Mouse (Mus musculus) myocyte (in vitro differentiated cells): Measurements from ENCODE around the gene Exo5. TPM values are rescaled to one million over a fixed set of nuclear protein-coding genes. Genes with fewer than 3 reads are reported as not detected.

Experiments used
- H3K27me3 ChIP-seq: one replicate; pipeline ENCODE4 v1.6.1; 2011; ENCODE audit not compliant: control insufficient read depth, insufficient read depth, insufficient read length
- H3K36me3 ChIP-seq: one replicate; pipeline ENCODE4 v1.6.1; 2011; ENCODE audit not compliant: control insufficient read depth, insufficient read depth
- H3K4me2 ChIP-seq: one replicate; pipeline ENCODE4 v1.6.1; 2011; ENCODE audit warnings: low read depth, control low read depth
- H3K4me3 ChIP-seq: one replicate; pipeline ENCODE4 v1.5.1; 2011; ENCODE audit warnings: mild to moderate bottlenecking, control low read depth, moderate library complexity
- H3K79me2 ChIP-seq: one replicate; pipeline ENCODE4 v1.6.1; 2011; ENCODE audit not compliant: control insufficient read depth, insufficient read depth
- H3ac ChIP-seq: one replicate; pipeline ENCODE4 v1.6.1; 2011; ENCODE audit not compliant: control insufficient read depth, insufficient read length
- CEBPB ChIP-seq: IDR thresholded peaks from 2 replicates; pipeline ENCODE4 v1.6.1; 2011; ENCODE audit warnings: mild to moderate bottlenecking, moderate library complexity; ENCODE audit not compliant: poor library complexity, insufficient read depth, severe bottlenecking
- E2F4 ChIP-seq: IDR thresholded peaks from one replicate; pipeline ENCODE4 v1.6.1; 2011; ENCODE audit warnings: mild to moderate bottlenecking, control low read depth, moderate library complexity; ENCODE audit not compliant: insufficient read depth
- MAX ChIP-seq: IDR thresholded peaks from one replicate; pipeline ENCODE4 v1.6.1; 2011; ENCODE audit warnings: low read depth, mild to moderate bottlenecking, control low read depth
- MYOD1 ChIP-seq, 3 experiments: IDR thresholded peaks; one replicate each; pipeline ENCODE4 v1.6.1; 2011; ENCODE audit warnings: control low read depth in 2 of 3, low read depth in 2 of 3, mild to moderate bottlenecking in 2 of 3, moderate library complexity in 1 of 3; ENCODE audit not compliant: insufficient read length in 2 of 3, control insufficient read depth in 1 of 3
- MYOG ChIP-seq, 3 experiments: IDR thresholded peaks; one replicate each; pipeline ENCODE4 v1.6.1; 2011; ENCODE audit warnings: control low read depth in 2 of 3, low read depth in 2 of 3, mild to moderate bottlenecking in 2 of 3; ENCODE audit not compliant: insufficient read length in 2 of 3, control insufficient read depth in 1 of 3, insufficient read depth in 1 of 3
- POLR2A ChIP-seq: IDR thresholded peaks from one replicate; pipeline ENCODE4 v1.6.1; 2011; ENCODE audit warnings: low read depth, mild to moderate bottlenecking, control low read depth, moderate library complexity; ENCODE audit not compliant: insufficient read length
- POLR2AphosphoS2 ChIP-seq: IDR thresholded peaks from one replicate; pipeline ENCODE4 v1.6.1; 2011; ENCODE audit warnings: low read depth, control low read depth; ENCODE audit not compliant: insufficient read length
- REST ChIP-seq: IDR thresholded peaks from one replicate; pipeline ENCODE4 v1.6.1; 2011; ENCODE audit warnings: mild to moderate bottlenecking, control low read depth, moderate library complexity; ENCODE audit not compliant: insufficient read depth, insufficient read length
- SRF ChIP-seq: IDR thresholded peaks from one replicate; pipeline ENCODE4 v1.6.1; 2011; ENCODE audit warnings: low read depth; ENCODE audit not compliant: control insufficient read depth, insufficient read length
- TCF12 ChIP-seq: IDR thresholded peaks from one replicate; pipeline ENCODE4 v1.6.1; 2011; ENCODE audit warnings: mild to moderate bottlenecking, control low read depth; ENCODE audit not compliant: poor library complexity, insufficient read depth, severe bottlenecking
- TCF3 ChIP-seq: IDR thresholded peaks from one replicate; pipeline ENCODE4 v1.6.1; 2011; ENCODE audit warnings: low read depth, control low read depth; ENCODE audit not compliant: insufficient read length
- USF1 ChIP-seq: IDR thresholded peaks from one replicate; pipeline ENCODE4 v1.6.1; 2011; ENCODE audit warnings: low read depth, mild to moderate bottlenecking, control low read depth, moderate library complexity
- polyA plus RNA-seq: library from polyadenylated mRNA; unstranded; fragments of >200 nt; fragmentation: generic; extraction: Trizol; gene quantifications from one replicate; pipeline ENCODE4 v1.2.1, GENCODE M21; 2012; ENCODE audit warnings: missing spikeins

Exo5 gene
- polyA plus RNA-seq, 1 experiment = 6.3 TPM

GRCm38 (mm10) chr4:120886811-120887210 lies 38.0 kb downstream of the Exo5 start:
- no peaks in the 10 kb centered on the region for H3K36me3 ChIP-seq
- H3K27me3 ChIP-seq = peaks cover 5% of the 10 kb centered on the region
- H3K4me3 ChIP-seq = no peak overlapping the region
- TF ChIP-seq CEBPB = no peak
- TF ChIP-seq SRF = no peak
- TF ChIP-seq POLR2AphosphoS2 = no peak
- no peak for TF ChIP-seq MYOG (IDR thresholded peaks at IDR 0.05; ENCODE audit: control insufficient read depth in 1 of 3, insufficient read depth in 1 of 3, insufficient read length in 2 of 3, low read depth in 2 of 3)
- TF ChIP-seq REST = no peak
- TF ChIP-seq MAX = no peak
- TF ChIP-seq TCF12 = no peak
- no peak for TF ChIP-seq TCF3
- TF ChIP-seq USF1 = no peak
- no peak for TF ChIP-seq POLR2A
- TF ChIP-seq E2F4 = no peak
- no peak for TF ChIP-seq MYOD1 (IDR thresholded peaks at IDR 0.05; ENCODE audit: control insufficient read depth in 1 of 3, insufficient read length in 2 of 3, low read depth in 2 of 3)
- H3K79me2 ChIP-seq = no peaks in the 10 kb centered on the region
- no peak overlapping the region for H3K4me2 ChIP-seq
- H3ac ChIP-seq = no peak overlapping the region

GRCm38 (mm10) chr4:120886131-120886530 lies 38.7 kb downstream of the Exo5 start:
- Histone ChIP-seq H3K4me2 (no peak overlapping the region), H3ac (no peak overlapping the region), H3K36me3 (no peaks in the 10 kb centered on the region), H3K4me3 (no peak overlapping the region), H3K79me2 (no peaks in the 10 kb centered on the region), H3K27me3 (peaks cover 5% of the 10 kb centered on the region)
- TF ChIP-seq CEBPB = no peak
- TF ChIP-seq TCF3 = no peak
- no peak for TF ChIP-seq REST
- no peak for TF ChIP-seq SRF
- TF ChIP-seq POLR2A = no peak
- no peak for TF ChIP-seq MYOG (IDR thresholded peaks at IDR 0.05; ENCODE audit: control insufficient read depth in 1 of 3, insufficient read depth in 1 of 3, insufficient read length in 2 of 3, low read depth in 2 of 3)
- TF ChIP-seq E2F4 = no peak
- TF ChIP-seq MAX = no peak
- TF ChIP-seq USF1 = no peak
- TF ChIP-seq TCF12 = no peak
- TF ChIP-seq POLR2AphosphoS2 = no peak
- no peak for TF ChIP-seq MYOD1 (IDR thresholded peaks at IDR 0.05; ENCODE audit: control insufficient read depth in 1 of 3, insufficient read length in 2 of 3, low read depth in 2 of 3)

GRCm38 (mm10) chr4:120885208-120886120 lies 39.4 kb downstream of the Exo5 start:
- H3ac ChIP-seq = no peak overlapping the region
- TF ChIP-seq MYOG (IDR thresholded peaks at IDR 0.05; ENCODE audit: control insufficient read depth in 1 of 3, insufficient read depth in 1 of 3, insufficient read length in 2 of 3, low read depth in 2 of 3) = no peak
- no peak for TF ChIP-seq E2F4
- no peak for TF ChIP-seq POLR2A
- TF ChIP-seq TCF3 = no peak
- TF ChIP-seq USF1 = no peak
- no peak for TF ChIP-seq MAX
- TF ChIP-seq POLR2AphosphoS2 = no peak
- TF ChIP-seq MYOD1 (IDR thresholded peaks at IDR 0.05; ENCODE audit: control insufficient read depth in 1 of 3, insufficient read length in 2 of 3, low read depth in 2 of 3) = no peak
- no peak for TF ChIP-seq SRF
- TF ChIP-seq REST = no peak
- no peak for TF ChIP-seq TCF12
- TF ChIP-seq CEBPB = no peak
- H3K4me2 ChIP-seq = no peak overlapping the region

GRCm38 (mm10) chr4:120882002-120882625 lies 42.7 kb downstream of the Exo5 start:
- Histone ChIP-seq H3K36me3 (no peaks in the 10 kb centered on the region), H3K79me2 (no peaks in the 10 kb centered on the region), H3K27me3 (peaks cover 5% of the 10 kb centered on the region), H3ac (no peak overlapping the region), H3K4me2 (no peak overlapping the region), H3K4me3 (no peak overlapping the region)
- TF ChIP-seq SRF = no peak
- TF ChIP-seq USF1 = no peak
- no peak for TF ChIP-seq POLR2AphosphoS2
- no peak for TF ChIP-seq MYOG (IDR thresholded peaks at IDR 0.05; ENCODE audit: control insufficient read depth in 1 of 3, insufficient read depth in 1 of 3, insufficient read length in 2 of 3, low read depth in 2 of 3)

More at GRCm38 (mm10) chr4:120885208-120886120, 39.4 kb downstream of the Exo5 start:
- H3K79me2 ChIP-seq = no peaks in the 10 kb centered on the region
- no peaks in the 10 kb centered on the region for H3K36me3 ChIP-seq
- peaks cover 5% of the 10 kb centered on the region for H3K27me3 ChIP-seq
- H3K4me3 ChIP-seq = no peak overlapping the region
